Mouse (Mus musculus): ENCODE data around the gene Zfp668. TPM values are rescaled to one million over a fixed set of nuclear protein-coding genes. Genes with fewer than 3 reads are reported as not detected.
A peak's percentile ranks its signal among the peaks of the same experiment; 100 is the strongest.
"Not testable (repeated sequence)": the region's sequence is repeated elsewhere in the genome, so short reads cannot be mapped to it uniquely, and the experiment has no call there.

Zfp668 gene
- total and polyA plus RNA-seq, 2 experiments from 2014 or later = 22.4 to 25.8 TPM

GRCm38 (mm10) chr7:127903971-127904796 lies 27.6 kb upstream of the Zfp668 start, which contains the start of gene Bckdk:
Gene Bckdk, plus strand, starts transcription at chr7:127904082.
- DNase-seq (ENCODE audit: low spot score) (peak; percentile 92), ATAC-seq (peak; percentile 95)
- 0 out of 2 replicates have a peak, but pooled peaks cover 6% of the 10 kb centered on the region for H3K4me1 ChIP-seq (ENCODE audit: insufficient read depth, low read length)
- H3K27me3 ChIP-seq (ENCODE audit: insufficient read depth, low read length) = no peaks in the 10 kb centered on the region
- TF ChIP-seq CTCF (IDR thresholded peaks at IDR 0.05; ENCODE audit: low read depth) = peak; percentile 39
- H3K36me3 ChIP-seq (ENCODE audit: insufficient read depth, low read length) = peaks cover 30% of the 10 kb centered on the region; the same call in 1 of the 2 replicates
- H3K27ac ChIP-seq = peak within 1 kb of the TSS; percentile 83
- H3K9me3 ChIP-seq (ENCODE audit: low read length) = no peaks in the 10 kb centered on the region
- 8% methylated on average over 38 of the region's 38 CpGs for WGBS
- H3K4me3 ChIP-seq (ENCODE audit: low read length) = peak within 1 kb of the TSS; percentile 70
- H3K4me2 ChIP-seq (ENCODE audit: low read depth, low read length) = peak within 1 kb of the TSS; percentile 76
- peak within 1 kb of the TSS; percentile 79 for H3K9ac ChIP-seq (replicated peaks; ENCODE audit: low read length)

- no peak for TF ChIP-seq CTCF (IDR thresholded peaks at IDR 0.05; ENCODE audit: low read depth)
- Histone ChIP-seq H3K9me3 (ENCODE audit: low read length) (no peaks in the 10 kb centered on the region), H3K9ac (replicated peaks; ENCODE audit: low read length) (no peak overlapping the region), H3K4me1 (ENCODE audit: insufficient read depth, low read length) (0 out of 2 replicates have a peak, but pooled peaks cover 6% of the 10 kb centered on the region), H3K27me3 (ENCODE audit: insufficient read depth, low read length) (no peaks in the 10 kb centered on the region), H3K4me2 (ENCODE audit: low read depth, low read length) (no peak overlapping the region), H3K36me3 (ENCODE audit: insufficient read depth, low read length) (peaks cover 11% of the 10 kb centered on the region; the same call in 1 of the 2 replicates), H3K27ac (no peak overlapping the region), H3K4me3 (ENCODE audit: low read length) (no peak overlapping the region)
- ATAC-seq (no peak), DNase-seq (ENCODE audit: low spot score) (no peak)
- 71% methylated on average over 2 of the region's 2 CpGs for whole genome bisulfite sequencing
These were observed 25.1 kb upstream of the Zfp668 start for GRCm38 (mm10) chr7:127901772-127902171.

GRCm38 (mm10) chr7:127899997-127900396 lies 23.4 kb upstream of the Zfp668 start:
- Histone ChIP-seq H3K27ac (no peak overlapping the region), H3K9ac (replicated peaks; ENCODE audit: low read length) (no peak overlapping the region), H3K4me3 (ENCODE audit: low read length) (no peak overlapping the region), H3K9me3 (ENCODE audit: low read length) (no peaks in the 10 kb centered on the region), H3K4me1 (ENCODE audit: insufficient read depth, low read length) (0 out of 2 replicates have a peak, but pooled peaks cover 7% of the 10 kb centered on the region), H3K36me3 (ENCODE audit: insufficient read depth, low read length) (no peaks in the 10 kb centered on the region), H3K4me2 (ENCODE audit: low read depth, low read length) (no peak overlapping the region), H3K27me3 (ENCODE audit: insufficient read depth, low read length) (no peaks in the 10 kb centered on the region)
- TF ChIP-seq CTCF (IDR thresholded peaks at IDR 0.05; ENCODE audit: low read depth) = no peak
- no peak for DNase-seq (ENCODE audit: low spot score)
- 54% methylated on average over 7 of the region's 7 CpGs for WGBS
- ATAC-seq = no peak

- H3K9ac ChIP-seq (replicated peaks; ENCODE audit: low read length) = no peak overlapping the region
- no peak overlapping the region for H3K27ac ChIP-seq
- H3K27me3 ChIP-seq (ENCODE audit: insufficient read depth, low read length) = no peaks in the 10 kb centered on the region
- TF ChIP-seq CTCF (IDR thresholded peaks at IDR 0.05; ENCODE audit: low read depth) = no peak
- H3K36me3 ChIP-seq (ENCODE audit: insufficient read depth, low read length) = no peaks in the 10 kb centered on the region
- no peak overlapping the region for H3K4me3 ChIP-seq (ENCODE audit: low read length)
- peaks cover 10% of the 10 kb centered on the region; the same call in 1 of the 2 replicates for H3K4me1 ChIP-seq (ENCODE audit: insufficient read depth, low read length)
- H3K4me2 ChIP-seq (ENCODE audit: low read depth, low read length) = no peak overlapping the region
- no peaks in the 10 kb centered on the region for H3K9me3 ChIP-seq (ENCODE audit: low read length)
- WGBS = 35% methylated on average over 10 of the region's 10 CpGs
- DNase-seq (ENCODE audit: low spot score) = no peak
- no peak for ATAC-seq
These were observed 21.7 kb upstream of the Zfp668 start for GRCm38 (mm10) chr7:127898179-127898956.

- DNase-seq (ENCODE audit: low spot score) = no peak
- Histone ChIP-seq H3K36me3 (ENCODE audit: insufficient read depth, low read length) (0 out of 2 replicates have a peak, but pooled peaks cover 3% of the 10 kb centered on the region), H3K27ac (no peak overlapping the region), H3K27me3 (ENCODE audit: insufficient read depth, low read length) (no peaks in the 10 kb centered on the region), H3K4me3 (ENCODE audit: low read length) (no peak overlapping the region), H3K4me1 (ENCODE audit: insufficient read depth, low read length) (peaks cover 10% of the 10 kb centered on the region; the same call in 1 of the 2 replicates), H3K9me3 (ENCODE audit: low read length) (no peaks in the 10 kb centered on the region), H3K4me2 (ENCODE audit: low read depth, low read length) (no peak overlapping the region), H3K9ac (replicated peaks; ENCODE audit: low read length) (no peak overlapping the region)
- WGBS = 89% methylated on average over 7 of the region's 7 CpGs
- ATAC-seq = no peak
- no peak for TF ChIP-seq CTCF (IDR thresholded peaks at IDR 0.05; ENCODE audit: low read depth)
These were observed 20.9 kb upstream of the Zfp668 start for GRCm38 (mm10) chr7:127897542-127897941.

- Histone ChIP-seq H3K9me3 (ENCODE audit: low read length) (no peaks in the 10 kb centered on the region), H3K4me1 (ENCODE audit: insufficient read depth, low read length) (peaks cover 10% of the 10 kb centered on the region; the same call in 1 of the 2 replicates), H3K27ac (no peak overlapping the region), H3K4me2 (ENCODE audit: low read depth, low read length) (no peak overlapping the region), H3K27me3 (ENCODE audit: insufficient read depth, low read length) (no peaks in the 10 kb centered on the region), H3K4me3 (ENCODE audit: low read length) (no peak overlapping the region), H3K36me3 (ENCODE audit: insufficient read depth, low read length) (0 out of 2 replicates have a peak, but pooled peaks cover 3% of the 10 kb centered on the region), H3K9ac (replicated peaks; ENCODE audit: low read length) (no peak overlapping the region)
- WGBS = 59% methylated on average over 13 of the region's 13 CpGs
- TF ChIP-seq CTCF (IDR thresholded peaks at IDR 0.05; ENCODE audit: low read depth) = peak; percentile 76
- no peak for ATAC-seq
- DNase-seq (ENCODE audit: low spot score) = peak; percentile 60
These were observed 19.8 kb upstream of the Zfp668 start for GRCm38 (mm10) chr7:127896384-127896783.

- 63% methylated on average over 7 of the region's 7 CpGs for WGBS
- not testable (repeated sequence) for H3K4me1 ChIP-seq (ENCODE audit: insufficient read depth, low read length); H3K36me3 ChIP-seq (ENCODE audit: insufficient read depth, low read length); H3K9ac ChIP-seq (replicated peaks; ENCODE audit: low read length); H3K27me3 ChIP-seq (ENCODE audit: insufficient read depth, low read length); H3K9me3 ChIP-seq (ENCODE audit: low read length); DNase-seq (ENCODE audit: low spot score)
- H3K4me3 ChIP-seq (ENCODE audit: low read length) = peak overlapping the region; percentile 57
- peak overlapping the region; percentile 54 for H3K27ac ChIP-seq
- H3K4me2 ChIP-seq (ENCODE audit: low read depth, low read length) = peak overlapping the region; percentile 67
- ATAC-seq = 0 out of 2 replicates have a peak, but pooled peaks have one; percentile 5
These were observed 19.3 kb upstream of the Zfp668 start for GRCm38 (mm10) chr7:127895891-127896290.
